Mouse (Mus musculus): ENCODE measurements around the gene Vmn1r34.
"Not testable (repeated sequence)": the region's sequence is repeated elsewhere in the genome, so short reads cannot be mapped to it uniquely, and the experiment has no call there.

The Vmn1r34 gene

DNA sequence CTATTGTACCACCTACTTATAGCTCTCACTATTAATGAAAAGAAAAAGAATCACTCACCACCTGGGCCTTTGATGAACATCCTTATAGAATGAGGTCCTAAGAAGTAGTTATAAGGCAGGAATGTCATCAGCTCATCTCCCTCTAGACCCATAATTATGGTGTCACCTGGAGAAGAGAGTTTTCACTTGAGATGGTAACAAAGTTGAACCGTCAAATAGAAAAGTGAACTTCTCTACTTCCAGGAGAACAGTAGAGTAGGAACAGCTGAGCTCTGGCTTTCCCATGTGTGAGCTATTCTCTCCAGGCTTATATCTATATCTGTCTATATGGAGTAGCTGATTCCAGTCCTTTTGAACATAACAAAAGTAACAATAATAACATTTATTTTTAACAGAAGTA lies at the start of gene Vmn1r34:
Gene Vmn1r34 (minus strand): TSS at position 101 of the 400 bp plus-strand sequence.
- no peak for DNase-seq (ENCODE audit: low read depth, low spot score)

DNA sequence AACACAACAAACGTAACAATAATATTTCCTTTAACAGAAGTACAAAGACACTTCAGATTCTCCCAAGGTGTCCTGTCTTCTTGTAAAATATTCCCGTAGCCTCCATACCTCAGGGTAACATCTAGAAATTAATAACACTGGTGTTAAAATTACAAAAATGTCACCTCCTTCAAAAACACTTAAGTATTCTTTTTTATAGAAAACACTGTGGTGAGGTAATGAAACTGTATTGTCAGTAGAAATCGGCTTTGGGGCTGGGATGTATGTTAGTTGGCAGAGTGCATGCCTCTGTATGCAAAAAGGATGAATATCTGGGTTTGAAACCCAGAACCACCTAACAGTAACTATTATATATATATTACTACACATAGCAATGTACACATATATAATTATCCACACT lies 42.1 kb upstream of the Vmn1r34 start, which contains the start of gene Vmn1r35:
Gene Vmn1r35 (minus strand): TSS at position 101 of the 400 bp plus-strand sequence.
- DNase-seq (ENCODE audit: low read depth, low spot score), result no peak

DNA sequence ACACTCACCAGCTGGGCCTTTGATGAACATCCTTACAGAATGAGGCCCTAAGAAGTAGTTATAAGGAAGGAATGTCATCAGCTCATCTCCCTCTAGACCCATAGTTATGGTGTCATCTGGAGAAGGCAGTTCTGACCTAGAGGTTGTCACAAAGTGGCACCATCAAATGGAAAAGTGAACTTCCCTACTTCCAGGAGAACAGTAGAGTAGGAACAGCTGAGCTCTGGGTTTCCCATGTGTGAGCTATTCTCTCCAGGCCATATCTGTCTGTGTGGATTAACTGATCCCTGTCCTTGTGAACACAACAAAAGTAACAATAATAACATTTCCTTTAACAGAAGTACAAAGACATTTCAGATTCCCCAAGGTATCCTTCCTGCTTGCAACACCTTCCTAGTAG lies 25.5 kb downstream of the Vmn1r34 start, which contains the start of gene Vmn1r33:
Gene Vmn1r33 (minus strand): TSS at position 101 of the 400 bp plus-strand sequence.
- not testable (repeated sequence) for DNase-seq (ENCODE audit: low read depth, low spot score)

DNA sequence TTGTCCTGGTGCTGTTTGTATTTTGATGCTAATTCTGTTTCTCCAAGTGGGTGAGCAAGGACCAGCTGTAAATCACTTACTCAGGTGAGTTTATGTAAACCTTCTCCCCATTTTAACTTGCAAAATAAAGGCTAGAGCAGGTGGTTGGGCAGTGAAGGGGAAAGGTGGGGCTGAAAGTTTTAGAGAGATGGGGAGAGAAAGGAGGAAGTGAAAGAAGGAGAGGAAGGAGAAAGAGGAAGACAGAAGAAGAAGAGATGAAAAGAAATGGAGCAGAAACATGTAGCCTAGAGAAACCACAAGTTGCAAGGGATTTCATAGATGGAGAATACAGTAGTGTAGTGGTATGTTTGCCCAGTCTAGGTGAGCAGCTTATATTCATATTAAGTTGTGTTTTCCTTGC lies 47.9 kb downstream of the Vmn1r34 start:
- no peak for DNase-seq (ENCODE audit: low read depth, low spot score)
